Mouse (Mus musculus): ENCODE data around the gene Sirt3. TPM values are rescaled to one million over a fixed set of nuclear protein-coding genes. Genes with fewer than 3 reads are reported as not detected.
A peak's percentile ranks its signal among the peaks of the same experiment; 100 is the strongest.

Sirt3 gene
- polyA plus RNA-seq (2016; fragmentation: Nextera tagmentation; extraction: Ambion mirVana): 25.4 and 27.6 TPM in 2 replicates

DNA sequence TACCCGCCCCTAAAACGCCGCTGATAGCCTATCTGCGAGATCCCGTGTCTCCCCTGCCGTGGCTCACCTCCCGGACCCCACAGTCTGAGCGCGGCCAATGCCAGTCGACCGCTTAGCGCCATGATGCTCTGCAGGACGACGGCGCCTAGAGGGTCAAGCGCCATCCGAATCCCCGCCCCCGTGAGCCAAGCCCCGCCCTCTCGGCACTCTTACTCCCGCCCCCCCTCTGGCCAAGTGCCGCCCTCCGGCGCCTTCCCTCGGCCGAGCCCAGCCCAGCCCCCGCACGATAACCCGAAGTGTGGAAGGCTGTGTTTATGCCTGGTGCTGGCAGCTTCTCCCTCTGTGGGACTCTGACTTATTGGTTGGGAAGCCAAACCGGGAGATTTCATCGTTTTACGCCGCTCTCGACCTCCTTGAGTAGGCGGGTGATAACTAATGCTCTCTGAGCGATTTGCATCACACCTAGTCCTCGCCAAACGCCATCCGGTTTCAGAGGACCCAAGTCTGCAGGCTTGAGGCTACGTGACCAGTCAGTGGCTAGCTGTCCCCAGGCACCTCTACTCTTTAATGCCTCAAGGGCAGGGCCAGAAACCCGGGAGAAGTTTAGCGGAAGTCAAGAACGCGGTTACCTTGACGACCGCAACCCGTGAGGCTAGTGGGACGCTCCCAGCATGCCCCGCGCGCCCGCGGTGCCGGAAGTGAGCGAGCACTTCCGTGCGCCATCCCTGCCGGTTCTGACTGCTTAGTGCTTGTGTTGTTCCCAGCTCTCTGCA is at the start of gene Sirt3, which contains the start of gene Psmd13:
Gene Sirt3, minus strand, starts transcription at position 614 of the 773 bp plus-strand sequence.
Gene Psmd13, plus strand, starts transcription at position 273 of the 773 bp plus-strand sequence.
- Histone ChIP-seq H3K9me3 (replicated peaks) (no peaks in the 10 kb centered on the region), H3K4me3 (peak within 1 kb of the TSS; percentile 91), H3K36me3 (peaks cover 39% of the 10 kb centered on the region), H3K4me1 (peaks cover 16% of the 10 kb centered on the region), H3K27ac (peak within 1 kb of the TSS; percentile 90), H3K27me3 (ENCODE audit: low read depth, poor library complexity, severe bottlenecking) (no peaks in the 10 kb centered on the region)
- under 1% methylated on average over 59 of the region's 59 CpGs for WGBS
- peak; percentile 96 for DNase-seq (ENCODE audit: low spot score)

- H3K9me3 ChIP-seq (replicated peaks): no peaks in the 10 kb centered on the region
- H3K4me3 ChIP-seq: no peak overlapping the region
- H3K4me1 ChIP-seq: peaks cover 10% of the 10 kb centered on the region
- H3K27ac ChIP-seq: no peak overlapping the region
- no peaks in the 10 kb centered on the region for H3K36me3 ChIP-seq
- WGBS: 80% methylated on average over 6 of the region's 6 CpGs
- H3K27me3 ChIP-seq (ENCODE audit: low read depth, poor library complexity, severe bottlenecking): peaks cover 40% of the 10 kb centered on the region
- DNase-seq (ENCODE audit: low spot score): no peak
These were observed 45.1 kb upstream of the Sirt3 start for GRCm38 (mm10) chr7:140927181-140927580.

DNA sequence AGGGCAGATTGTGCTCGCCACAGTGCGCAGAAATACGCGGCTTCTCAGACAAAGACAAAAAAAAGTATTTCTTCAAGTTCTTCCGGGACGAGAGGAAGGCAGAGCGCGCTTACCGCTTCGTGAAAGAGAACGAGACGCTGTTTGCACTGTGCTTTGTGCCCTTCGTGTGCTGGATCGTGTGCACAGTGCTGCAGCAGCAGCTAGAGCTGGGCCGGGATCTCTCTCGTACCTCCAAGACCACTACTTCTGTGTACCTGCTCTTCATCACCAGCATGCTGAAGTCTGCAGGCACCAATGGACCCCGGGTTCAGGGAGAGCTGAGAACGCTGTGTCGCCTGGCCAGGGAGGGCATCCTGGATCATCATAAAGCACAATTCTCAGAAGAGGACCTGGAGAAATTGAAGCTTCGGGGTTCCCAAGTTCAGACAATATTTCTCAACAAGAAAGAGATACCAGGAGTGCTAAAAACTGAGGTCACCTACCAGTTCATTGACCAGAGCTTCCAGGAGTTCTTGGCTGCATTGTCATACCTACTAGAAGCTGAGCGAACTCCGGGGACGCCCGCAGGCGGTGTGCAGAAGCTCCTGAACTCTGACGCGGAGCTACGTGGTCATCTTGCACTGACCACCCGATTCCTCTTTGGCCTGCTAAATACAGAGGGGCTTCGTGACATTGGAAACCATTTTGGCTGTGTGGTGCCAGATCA is 41.1 kb upstream of the Sirt3 start:
- H3K27ac ChIP-seq: no peak overlapping the region
- WGBS: 22% methylated on average over 30 of the region's 30 CpGs

DNA sequence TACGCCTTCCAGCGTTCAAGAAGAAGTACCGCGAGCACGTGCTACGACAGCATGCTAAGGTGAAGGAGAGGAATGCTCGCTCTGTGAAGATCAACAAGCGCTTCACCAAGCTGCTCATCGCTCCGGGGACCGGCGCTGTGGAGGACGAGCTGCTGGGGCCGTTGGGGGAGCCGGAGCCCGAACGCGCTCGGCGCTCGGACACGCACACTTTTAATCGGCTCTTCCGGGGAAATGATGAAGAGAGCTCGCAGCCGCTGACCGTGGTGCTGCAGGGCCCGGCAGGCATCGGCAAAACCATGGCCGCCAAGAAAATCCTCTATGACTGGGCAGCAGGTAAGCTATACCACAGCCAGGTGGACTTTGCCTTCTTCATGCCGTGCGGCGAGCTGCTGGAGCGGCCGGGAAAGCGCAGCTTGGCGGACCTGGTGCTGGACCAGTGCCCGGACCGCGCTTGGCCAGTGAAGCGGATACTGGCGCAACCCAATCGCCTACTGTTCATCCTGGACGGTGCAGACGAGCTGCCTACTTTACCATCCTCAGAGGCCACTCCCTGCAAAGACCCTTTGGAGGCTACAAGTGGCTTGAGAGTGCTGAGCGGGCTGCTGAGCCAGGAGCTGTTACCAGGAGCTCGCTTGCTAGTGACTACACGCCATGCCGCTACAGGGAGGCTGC is 40.4 kb upstream of the Sirt3 start:
- peak; percentile 71 for DNase-seq (ENCODE audit: low spot score)
- Histone ChIP-seq H3K9me3 (replicated peaks) (no peaks in the 10 kb centered on the region), H3K36me3 (no peaks in the 10 kb centered on the region), H3K27ac (no peak overlapping the region), H3K4me3 (peak overlapping the region; percentile 48), H3K27me3 (ENCODE audit: low read depth, poor library complexity, severe bottlenecking) (peaks cover 80% of the 10 kb centered on the region), H3K4me1 (peaks cover 14% of the 10 kb centered on the region)
- WGBS: under 1% methylated on average over 49 of the region's 49 CpGs

More for the DNA sequence above, 41.1 kb upstream of the Sirt3 start:
- peak overlapping the region; percentile 48 for H3K4me3 ChIP-seq
- DNase-seq (ENCODE audit: low spot score): no peak
- H3K4me1 ChIP-seq: peaks cover 14% of the 10 kb centered on the region
- H3K27me3 ChIP-seq (ENCODE audit: low read depth, poor library complexity, severe bottlenecking): peaks cover 76% of the 10 kb centered on the region
- no peaks in the 10 kb centered on the region for H3K36me3 ChIP-seq
- no peaks in the 10 kb centered on the region for H3K9me3 ChIP-seq (replicated peaks)

DNA sequence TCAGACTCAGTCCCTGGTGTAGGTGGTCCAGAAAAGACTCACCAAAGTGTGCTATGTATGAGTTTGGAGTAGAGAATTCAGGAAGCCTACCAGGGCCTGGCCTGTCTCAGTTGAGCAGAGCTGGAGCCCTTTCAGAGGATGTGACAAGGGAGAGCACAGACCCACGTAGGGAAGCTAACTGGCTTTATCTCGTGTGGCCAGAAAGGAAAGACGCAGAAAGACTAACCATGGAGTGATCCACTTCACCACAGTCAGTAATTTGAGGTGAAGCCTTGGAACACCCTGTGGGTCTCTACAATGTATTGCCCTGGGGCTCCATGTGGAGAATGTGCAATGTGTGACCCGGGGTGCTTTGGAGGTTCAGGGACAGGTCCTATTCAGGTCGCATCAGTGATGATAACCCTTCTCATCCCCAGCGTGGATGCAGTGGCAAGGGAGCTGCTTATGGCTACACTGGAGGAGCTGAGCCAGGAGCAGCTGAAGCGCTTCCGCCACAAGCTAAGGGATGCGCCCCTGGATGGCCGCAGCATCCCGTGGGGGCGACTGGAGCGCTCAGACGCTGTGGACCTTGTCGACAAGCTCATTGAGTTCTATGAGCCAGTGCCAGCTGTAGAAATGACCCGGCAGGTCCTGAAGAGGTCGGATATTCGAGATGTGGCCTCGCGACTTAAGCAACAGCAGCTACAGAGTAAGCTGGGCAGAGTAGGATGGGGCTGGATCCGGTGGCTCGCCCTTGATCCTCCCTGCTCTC is 39.3 kb upstream of the Sirt3 start:
- Histone ChIP-seq H3K27ac (no peak overlapping the region), H3K36me3 (no peaks in the 10 kb centered on the region), H3K4me3 (no peak overlapping the region; the same call in 1 of the 2 replicates), H3K4me1 (peaks cover 14% of the 10 kb centered on the region), H3K27me3 (ENCODE audit: low read depth, poor library complexity, severe bottlenecking) (peaks cover 76% of the 10 kb centered on the region), H3K9me3 (replicated peaks) (no peaks in the 10 kb centered on the region)
- 28% methylated on average over 22 of the region's 22 CpGs for WGBS
- DNase-seq (ENCODE audit: low spot score): no peak

DNA sequence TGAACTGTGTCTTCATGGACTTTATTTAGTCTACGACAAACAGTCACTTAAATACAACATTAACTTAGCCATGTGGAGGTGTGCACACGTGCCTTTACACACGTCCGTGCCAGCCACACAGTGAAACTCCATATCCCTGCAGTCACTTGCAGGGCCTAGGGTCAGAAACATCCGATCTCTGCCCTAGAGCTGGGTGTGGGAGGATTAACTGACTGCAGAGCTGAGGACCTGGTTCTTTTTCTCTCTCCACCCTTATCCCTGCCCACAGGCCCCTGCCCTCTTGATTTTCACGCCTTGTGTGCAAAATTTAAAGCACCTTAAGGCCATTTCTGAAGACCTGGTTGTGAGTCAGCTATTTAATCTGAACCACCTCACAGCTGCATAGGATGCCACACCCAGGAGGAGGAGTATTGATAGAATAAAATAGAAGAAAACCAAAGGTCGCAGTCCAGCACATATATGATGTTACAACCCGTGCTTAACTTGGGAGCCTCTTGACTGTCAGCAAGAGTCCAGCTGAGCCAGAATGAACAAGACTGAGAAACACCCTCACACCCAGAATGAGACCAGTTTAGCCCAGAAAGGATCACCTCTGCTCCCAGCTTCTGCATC is 38.4 kb upstream of the Sirt3 start, which contains the start of gene Nlrp6:
Gene Nlrp6, plus strand, starts transcription at position 485 of the 612 bp plus-strand sequence.
- Histone ChIP-seq H3K27me3 (ENCODE audit: low read depth, poor library complexity, severe bottlenecking) (peaks cover 74% of the 10 kb centered on the region), H3K4me3 (no peak within 1 kb of the TSS; the same call in 1 of the 2 replicates)
- 80% methylated on average over 8 of the region's 8 CpGs for WGBS

GRCm38 (mm10) chr7:140919911-140920310 is 37.8 kb upstream of the Sirt3 start:
- WGBS: 79% methylated on average over 4 of the region's 4 CpGs
- H3K4me3 ChIP-seq: no peak overlapping the region
- peaks cover 68% of the 10 kb centered on the region for H3K27me3 ChIP-seq (ENCODE audit: low read depth, poor library complexity, severe bottlenecking)
- no peak for DNase-seq (ENCODE audit: low spot score)
- H3K9me3 ChIP-seq (replicated peaks): no peaks in the 10 kb centered on the region
- H3K27ac ChIP-seq: no peak overlapping the region
- peaks cover 14% of the 10 kb centered on the region for H3K4me1 ChIP-seq
- H3K36me3 ChIP-seq: no peaks in the 10 kb centered on the region

More for the DNA sequence above, 38.4 kb upstream of the Sirt3 start, which contains the start of gene Nlrp6:
- Histone ChIP-seq H3K36me3 (no peaks in the 10 kb centered on the region), H3K4me1 (peaks cover 14% of the 10 kb centered on the region), H3K27ac (no peak within 1 kb of the TSS), H3K9me3 (replicated peaks) (no peaks in the 10 kb centered on the region)
- no peak for DNase-seq (ENCODE audit: low spot score)

GRCm38 (mm10) chr7:140914031-140914690 is 32.1 kb upstream of the Sirt3 start:
- Histone ChIP-seq H3K4me1 (peaks cover 1% of the 10 kb centered on the region; the same call in 1 of the 2 replicates), H3K27ac (no peak overlapping the region), H3K9me3 (replicated peaks) (no peaks in the 10 kb centered on the region), H3K36me3 (no peaks in the 10 kb centered on the region), H3K27me3 (ENCODE audit: low read depth, poor library complexity, severe bottlenecking) (peaks cover 10% of the 10 kb centered on the region; the same call in 1 of the 2 replicates), H3K4me3 (no peak overlapping the region)
- DNase-seq (ENCODE audit: low spot score): no peak
- WGBS: 80% methylated on average over 8 of the region's 8 CpGs

DNA sequence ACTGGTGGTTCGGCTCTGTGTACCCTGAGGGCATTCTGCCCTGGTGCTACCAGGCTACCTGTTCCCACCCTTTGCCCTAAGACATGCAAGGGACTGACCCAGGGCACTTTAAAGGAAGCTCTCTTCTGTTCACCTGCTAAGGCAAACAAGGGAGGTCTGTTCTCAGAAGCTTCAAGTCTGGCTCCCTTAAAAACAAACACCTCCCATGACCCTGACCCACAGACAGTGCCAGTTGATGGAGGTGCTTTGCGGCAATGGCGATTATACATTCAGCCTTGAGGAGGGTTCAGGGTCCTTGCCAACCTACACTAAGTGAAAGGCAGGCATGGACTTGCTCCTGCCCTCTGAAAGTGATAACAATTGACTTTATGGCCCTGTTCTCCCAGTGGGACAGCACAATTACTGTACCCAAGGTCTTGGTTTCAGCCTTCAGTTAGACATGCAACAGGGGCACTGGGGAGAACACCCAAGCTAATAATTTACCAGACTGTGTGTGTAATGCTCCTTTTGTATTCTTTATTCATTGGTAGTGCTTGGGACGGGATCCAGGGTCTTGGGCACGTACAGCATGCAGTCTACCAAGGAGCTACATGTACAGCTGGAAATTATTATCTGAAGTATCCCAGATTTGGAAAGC is 30.9 kb upstream of the Sirt3 start:
- no peaks in the 10 kb centered on the region for H3K9me3 ChIP-seq (replicated peaks)
- 80% methylated on average over 5 of the region's 5 CpGs for WGBS
- no peaks in the 10 kb centered on the region for H3K36me3 ChIP-seq
- no peak overlapping the region for H3K4me3 ChIP-seq
- H3K27me3 ChIP-seq (ENCODE audit: low read depth, poor library complexity, severe bottlenecking): peaks cover 1% of the 10 kb centered on the region; the same call in 1 of the 2 replicates
- H3K27ac ChIP-seq: no peak overlapping the region
- DNase-seq (ENCODE audit: low spot score): no peak
- peaks cover 13% of the 10 kb centered on the region for H3K4me1 ChIP-seq

DNA sequence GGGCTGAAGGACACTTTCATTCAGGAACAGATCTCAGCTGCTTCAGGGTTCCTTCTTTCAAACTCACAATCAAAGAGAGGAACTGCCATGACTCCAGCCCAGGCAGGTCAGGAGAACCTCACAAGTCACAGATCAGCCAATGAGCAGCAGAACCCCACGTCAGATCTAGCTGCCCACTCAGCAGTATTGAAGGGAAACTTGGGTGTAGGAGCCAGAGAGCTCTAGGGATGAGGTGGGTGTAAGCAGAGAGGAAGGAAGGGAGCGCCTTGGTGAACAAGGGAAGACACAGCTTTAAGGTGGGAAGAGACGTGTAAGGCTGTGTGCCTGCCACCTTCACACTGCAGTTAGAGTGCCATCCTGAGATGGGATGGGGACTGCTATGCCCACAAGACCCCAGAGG is 30.2 kb upstream of the Sirt3 start:
- H3K9me3 ChIP-seq (replicated peaks): no peaks in the 10 kb centered on the region

DNA sequence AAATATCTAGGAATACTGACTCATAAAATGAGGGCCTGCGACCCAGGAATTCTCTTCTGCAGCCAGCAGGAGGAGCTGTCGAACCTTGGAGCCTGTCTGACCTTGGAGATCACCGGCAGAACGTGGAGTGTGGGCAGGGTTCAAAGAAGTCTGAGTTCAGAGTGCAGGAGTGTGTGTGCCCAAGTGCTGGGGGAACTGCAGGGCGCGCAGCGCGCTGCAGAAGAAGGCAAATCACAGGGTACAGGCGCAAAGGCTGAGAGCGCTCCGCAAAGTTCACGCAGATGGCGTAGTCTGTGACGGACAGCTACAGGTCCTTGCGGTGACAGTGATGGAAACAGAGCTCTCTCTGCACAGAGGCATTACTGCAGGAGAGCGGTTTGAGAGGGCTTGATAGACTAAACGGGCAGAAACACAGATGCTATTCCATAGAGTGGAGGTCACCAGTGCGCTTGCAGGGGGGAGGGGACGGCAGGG is 26.6 kb upstream of the Sirt3 start:
- H3K36me3 ChIP-seq: no peaks in the 10 kb centered on the region
- DNase-seq (ENCODE audit: low spot score): peak; percentile 89
- WGBS: 2% methylated on average over 19 of the region's 19 CpGs
- H3K4me1 ChIP-seq: peaks cover 13% of the 10 kb centered on the region
- H3K9me3 ChIP-seq (replicated peaks): no peaks in the 10 kb centered on the region
- H3K27ac ChIP-seq: peak overlapping the region; percentile 66
- H3K4me3 ChIP-seq: peak overlapping the region; percentile 51
- no peaks in the 10 kb centered on the region for H3K27me3 ChIP-seq (ENCODE audit: low read depth, poor library complexity, severe bottlenecking)

More for the DNA sequence above, 30.2 kb upstream of the Sirt3 start:
- Histone ChIP-seq H3K4me3 (no peak overlapping the region), H3K36me3 (no peaks in the 10 kb centered on the region), H3K4me1 (peaks cover 13% of the 10 kb centered on the region), H3K27ac (no peak overlapping the region), H3K27me3 (ENCODE audit: low read depth, poor library complexity, severe bottlenecking) (no peaks in the 10 kb centered on the region)
- no peak for DNase-seq (ENCODE audit: low spot score)
- 78% methylated on average over 3 of the region's 3 CpGs for WGBS
